Mouse (Mus musculus) granulocyte monocyte progenitor cell, adult 5-6 weeks (primary cell): Measurements from ENCODE around the gene Hspb2. TPM values are rescaled to one million over a fixed set of nuclear protein-coding genes. Genes with fewer than 3 reads are reported as not detected.

Source experiments
- ATAC-seq: replicated peaks from 2 replicates; pipeline ENCODE4 v1.8.0; 2016; ENCODE audit warnings: mild to moderate bottlenecking, moderate TSS enrichment, inconsistent platforms; ENCODE audit not compliant: poor library complexity, severe bottlenecking
- total RNA-seq, 2 experiments: library from RNA; stranded (forward) in 1 of 2; stranded (reverse) in 1 of 2; fragments of 200-712, 200-1000 nt in 1 of 2; fragments of >200 nt in 1 of 2; fragmentation: Nextera tagmentation in 1 of 2; gene quantifications; 2 replicates each; pipeline ENCODE4 v1.2.3; 2014 to 2017

The Hspb2 gene
- total RNA-seq, 2 experiments from 2014 or later, result not detected

- no peak for ATAC-seq
These were observed 31.1 kb downstream of the Hspb2 start for GRCm38 (mm10) chr9:50721061-50721460.

- ATAC-seq, result no peak
These were observed 33.3 kb downstream of the Hspb2 start for GRCm38 (mm10) chr9:50718878-50719277.

- no peak for ATAC-seq
These were observed 38.0 kb downstream of the Hspb2 start for GRCm38 (mm10) chr9:50714188-50714587.

GRCm38 (mm10) chr9:50711337-50711736, 40.8 kb downstream of the Hspb2 start:
- ATAC-seq, result peak; percentile 97

GRCm38 (mm10) chr9:50709108-50709507, 43.0 kb downstream of the Hspb2 start:
- no peak for ATAC-seq

GRCm38 (mm10) chr9:50704907-50705306, 47.2 kb downstream of the Hspb2 start:
- ATAC-seq, result no peak

Other genes starting within 250 kb of the Hspb2 start
- 107 and 145 TPM in 2 replicates for gene Pts, start 223.6 kb downstream of the Hspb2 start, total RNA-seq (2014; fragmentation: Nextera tagmentation)
- 77.5 and 108 TPM in 2 replicates for gene Pts, start 223.6 kb downstream of the Hspb2 start, total RNA-seq (2017)
- gene Il18, start 197.5 kb downstream of the Hspb2 start, total RNA-seq (2014; fragmentation: Nextera tagmentation), result 1.0 and 4.5 TPM in 2 replicates
- gene Il18, start 197.5 kb downstream of the Hspb2 start, total RNA-seq (2017), result 2.6 and 4.2 TPM in 2 replicates
- not detected in 2 replicates for gene Bco2, start 197.2 kb downstream of the Hspb2 start, total RNA-seq (2014; fragmentation: Nextera tagmentation)
- gene Bco2, start 197.2 kb downstream of the Hspb2 start, total RNA-seq (2017), result 0.62 and 1.0 TPM in 2 replicates
- not detected in 2 replicates for gene Tex12, start 191.0 kb downstream of the Hspb2 start, total RNA-seq (2014; fragmentation: Nextera tagmentation)
- gene Tex12, start 191.0 kb downstream of the Hspb2 start, total RNA-seq (2017), result not detected in 2 replicates
- gene Sdhd, start 148.5 kb downstream of the Hspb2 start, total RNA-seq (2014; fragmentation: Nextera tagmentation), result 172 and 230 TPM in 2 replicates
- gene Sdhd, start 148.5 kb downstream of the Hspb2 start, total RNA-seq (2017), result 178 and 221 TPM in 2 replicates
- gene Timm8b, start 148.4 kb downstream of the Hspb2 start, total RNA-seq (2014; fragmentation: Nextera tagmentation), result 134 and 159 TPM in 2 replicates
- 238 and 258 TPM in 2 replicates for gene Timm8b, start 148.4 kb downstream of the Hspb2 start, total RNA-seq (2017)
- 0.41 and 1.5 TPM in 2 replicates for gene Pih1d2, start 135.0 kb downstream of the Hspb2 start, total RNA-seq (2014; fragmentation: Nextera tagmentation)
- gene Pih1d2, start 135.0 kb downstream of the Hspb2 start, total RNA-seq (2017), result 0.41 and 7.5 TPM in 2 replicates
- 26.3 and 29.6 TPM in 2 replicates for gene Nkapd1, start 134.9 kb downstream of the Hspb2 start, total RNA-seq (2014; fragmentation: Nextera tagmentation)
- 36.4 and 43.9 TPM in 2 replicates for gene Nkapd1, start 134.9 kb downstream of the Hspb2 start, total RNA-seq (2017)
- 33.9 and 61.3 TPM in 2 replicates for gene Dlat, start 92.6 kb downstream of the Hspb2 start, total RNA-seq (2014; fragmentation: Nextera tagmentation)
- gene Dlat, start 92.6 kb downstream of the Hspb2 start, total RNA-seq (2017), result 30.4 and 48.5 TPM in 2 replicates
- gene Dixdc1, start 12.8 kb downstream of the Hspb2 start, total RNA-seq (2014; fragmentation: Nextera tagmentation), result 0.11 and 0.82 TPM in 2 replicates
- 0.10 and 0.39 TPM in 2 replicates for gene Dixdc1, start 12.8 kb downstream of the Hspb2 start, total RNA-seq (2017)
- not detected in 2 replicates for gene 2310030G06Rik, start 5.8 kb downstream of the Hspb2 start, total RNA-seq (2014; fragmentation: Nextera tagmentation)
- not detected in 2 replicates for gene 2310030G06Rik, start 5.8 kb downstream of the Hspb2 start, total RNA-seq (2017)
- 1.6 TPM in 1 of 2 replicates, not detected in the other for gene Cryab, start 1.0 kb downstream of the Hspb2 start, total RNA-seq (2014; fragmentation: Nextera tagmentation)
- gene Cryab, start 1.0 kb downstream of the Hspb2 start, total RNA-seq (2017), result 2.5 TPM in 1 of 2 replicates, not detected in the other
- 9.8 and 14.9 TPM in 2 replicates for gene Fdxacb1, start 15.9 kb upstream of the Hspb2 start, total RNA-seq (2014; fragmentation: Nextera tagmentation)
- 6.3 and 7.1 TPM in 2 replicates for gene Fdxacb1, start 15.9 kb upstream of the Hspb2 start, total RNA-seq (2017)
- gene Alg9, start 22.7 kb upstream of the Hspb2 start, total RNA-seq (2014; fragmentation: Nextera tagmentation), result 25.1 and 30.7 TPM in 2 replicates
- gene Alg9, start 22.7 kb upstream of the Hspb2 start, total RNA-seq (2017), result 22.7 TPM in 2 replicates
- gene 1110032A03Rik, start 23.2 kb upstream of the Hspb2 start, total RNA-seq (2014; fragmentation: Nextera tagmentation), result 19.9 and 22.7 TPM in 2 replicates
- 11.2 and 16.3 TPM in 2 replicates for gene 1110032A03Rik, start 23.2 kb upstream of the Hspb2 start, total RNA-seq (2017)
- gene Ppp2r1b, start 92.9 kb upstream of the Hspb2 start, total RNA-seq (2014; fragmentation: Nextera tagmentation), result 32.3 and 37.3 TPM in 2 replicates
- gene Ppp2r1b, start 92.9 kb upstream of the Hspb2 start, total RNA-seq (2017), result 42.6 and 42.8 TPM in 2 replicates